Mouse (Mus musculus): ENCODE measurements around the gene Tceanc.
A peak's percentile ranks its signal among the peaks of the same experiment; 100 is the strongest.

- TF ChIP-seq POLR2A (IDR thresholded peaks at IDR 0.05; ENCODE audit: borderline replicate concordance, control insufficient read depth, low read depth, low read length) (peak; percentile 83; the same call in 1 of the 2 replicates), CTCF (IDR thresholded peaks at IDR 0.05; ENCODE audit: control insufficient read depth, insufficient read depth, low read length) (no peak)
Observed at GRCm38 (mm10) chrX:166509761-166510738, 8.3 kb downstream of the Tceanc start.
